Mouse (Mus musculus) cerebellum, postnatal 25 days (tissue): Measurements from ENCODE around the gene Grin2a.
A peak's percentile ranks its signal among the peaks of the same experiment; 100 is the strongest.

Experiments used
- DNase-seq, 2 experiments: peaks; one replicate each; pipeline ENCODE4 v3.0.0; 2021; ENCODE audit warnings: mixed read lengths in 2 of 2

Gene Grin2a

DNA sequence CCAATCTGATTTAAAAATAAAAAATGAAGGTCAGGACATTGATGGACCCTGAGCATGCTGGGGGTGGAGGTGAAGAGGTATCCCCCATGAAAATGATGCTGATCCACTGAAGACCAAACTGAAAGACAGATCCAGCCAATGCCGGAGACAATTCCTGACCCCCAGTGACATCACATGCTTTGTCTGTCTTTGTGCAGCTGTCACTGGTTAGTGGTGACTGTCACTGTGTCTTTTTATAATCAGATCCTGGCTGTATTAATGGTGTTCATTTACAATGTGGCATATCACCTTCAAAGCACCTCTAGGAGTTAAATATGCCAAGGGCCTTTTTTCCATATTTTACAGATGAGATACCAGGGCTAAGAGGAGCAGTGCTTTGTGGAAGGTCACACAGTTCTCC lies 32.9 kb downstream of the Grin2a start:
- no peak for DNase-seq

- peak; percentile 39 to 45 for DNase-seq
These were observed 36.0 kb downstream of the Grin2a start for GRCm38 (mm10) chr16:9959340-9959739.

DNA sequence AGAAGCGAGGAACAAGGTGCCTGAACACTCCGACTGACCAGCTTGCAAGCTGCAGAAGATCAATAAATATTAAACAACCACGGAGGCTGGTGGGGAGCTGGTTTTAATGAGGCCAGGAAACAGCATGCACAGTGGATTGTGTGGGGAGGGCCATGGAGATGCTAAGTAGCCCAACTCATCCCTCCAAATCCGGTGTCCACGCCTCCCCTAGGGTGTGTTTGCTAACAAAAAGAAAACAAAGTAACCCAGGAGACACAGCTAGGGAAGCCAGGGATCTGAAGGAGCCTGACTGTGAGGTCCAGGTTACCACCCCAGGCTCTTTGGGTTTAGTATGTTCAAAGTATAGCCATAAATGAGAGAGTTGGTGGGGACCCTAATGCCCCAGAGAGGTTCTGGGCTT lies 41.1 kb downstream of the Grin2a start:
- no peak for DNase-seq

GRCm38 (mm10) chr16:9953396-9953831 lies 41.9 kb downstream of the Grin2a start:
- DNase-seq: no peak

- no peak for DNase-seq
These were observed 46.1 kb downstream of the Grin2a start for GRCm38 (mm10) chr16:9949250-9949649.

GRCm38 (mm10) chr16:9947430-9947829 lies 47.9 kb downstream of the Grin2a start:
- DNase-seq: no peak

GRCm38 (mm10) chr16:9944836-9945235 lies 50.5 kb downstream of the Grin2a start:
- DNase-seq: no peak

- DNase-seq: peak; percentile 67 to 69
These were observed 53.9 kb downstream of the Grin2a start for GRCm38 (mm10) chr16:9941306-9941930.

DNA sequence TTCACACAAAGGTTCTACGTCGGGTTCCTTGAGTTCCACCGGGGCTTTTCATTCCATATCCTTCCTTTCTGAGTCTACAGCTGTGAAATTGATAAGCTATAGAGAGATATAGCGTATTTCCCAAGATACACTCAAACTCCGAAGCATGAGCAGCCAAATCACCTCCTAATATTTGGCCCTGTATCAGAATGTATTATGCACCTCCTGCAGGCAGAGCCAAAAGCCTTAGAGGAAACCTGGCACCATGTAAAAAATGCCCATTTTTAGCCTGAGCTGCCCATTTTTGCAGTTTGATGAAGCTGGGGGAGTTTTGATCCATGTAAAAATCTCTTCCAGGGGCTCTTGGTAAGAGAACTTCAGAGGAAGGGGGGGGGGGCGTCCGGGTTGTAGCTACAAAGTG lies 54.6 kb downstream of the Grin2a start:
- DNase-seq: peak; percentile 53 to 55

- DNase-seq: peak in 1 of 2 experiments; percentile 5
These were observed 84.7 kb downstream of the Grin2a start for GRCm38 (mm10) chr16:9910672-9911071.

DNA sequence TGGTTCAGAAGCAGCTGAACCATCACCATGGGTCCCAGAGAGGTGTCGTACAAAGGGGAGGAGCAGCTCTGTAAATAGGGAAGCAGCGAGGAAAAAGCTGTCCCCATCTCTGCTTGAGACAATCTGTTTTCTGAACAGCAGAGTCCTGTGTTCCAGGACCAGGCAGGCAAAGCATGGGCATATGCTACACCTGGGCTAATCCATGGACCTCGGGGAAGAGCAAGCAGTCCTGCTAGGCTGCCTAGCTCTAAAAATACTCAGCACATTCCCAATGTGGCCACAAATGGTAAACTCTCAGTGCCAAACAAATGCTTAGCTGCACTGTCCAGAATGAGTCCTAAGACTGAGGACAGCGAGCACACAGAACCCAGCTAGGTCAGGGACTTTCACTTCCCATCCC lies 86.1 kb downstream of the Grin2a start:
- DNase-seq: peak; percentile 71 to 76

DNA sequence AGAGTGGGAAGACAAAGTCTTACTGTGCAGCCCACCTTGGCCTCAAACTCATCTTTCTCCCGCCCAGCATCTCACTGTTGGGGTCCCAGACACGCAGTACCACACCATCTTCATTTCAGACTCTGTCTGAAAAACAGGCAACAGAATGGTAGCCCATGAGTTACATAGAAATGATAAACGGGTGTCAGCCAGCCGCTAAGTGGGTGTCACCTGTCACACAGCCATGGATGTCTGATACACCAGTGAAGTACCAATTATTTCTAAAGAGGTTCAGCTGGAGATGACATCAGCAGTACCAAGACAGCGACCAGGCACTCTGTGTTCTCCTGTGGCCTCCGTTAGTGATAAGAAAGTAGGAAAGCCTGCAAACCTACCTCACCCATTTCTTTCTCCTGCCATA lies 90.9 kb downstream of the Grin2a start:
- no peak for DNase-seq

- peak; percentile 81 to 88 for DNase-seq
These were observed 92.5 kb downstream of the Grin2a start for GRCm38 (mm10) chr16:9902680-9903463.

DNA sequence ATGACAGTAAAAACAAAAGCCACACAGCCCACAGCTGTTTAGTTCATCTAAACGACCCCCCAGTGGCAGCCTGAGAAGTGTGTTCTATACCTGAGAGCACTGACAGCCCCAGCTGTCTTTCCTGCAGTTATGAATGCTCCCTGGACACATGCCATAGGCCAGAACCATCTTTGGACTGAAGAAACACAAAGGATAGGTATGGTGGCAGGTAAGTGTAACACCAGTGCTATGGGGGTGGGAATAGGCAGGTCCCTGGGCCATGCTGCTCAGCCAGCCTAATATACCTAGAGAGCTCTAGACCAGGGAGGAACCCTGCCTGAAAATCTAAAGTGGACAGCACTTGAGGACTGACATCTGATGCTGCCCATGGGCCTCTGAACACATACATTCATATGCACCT lies 93.9 kb downstream of the Grin2a start:
- peak in 1 of 2 experiments; percentile 34 for DNase-seq

DNA sequence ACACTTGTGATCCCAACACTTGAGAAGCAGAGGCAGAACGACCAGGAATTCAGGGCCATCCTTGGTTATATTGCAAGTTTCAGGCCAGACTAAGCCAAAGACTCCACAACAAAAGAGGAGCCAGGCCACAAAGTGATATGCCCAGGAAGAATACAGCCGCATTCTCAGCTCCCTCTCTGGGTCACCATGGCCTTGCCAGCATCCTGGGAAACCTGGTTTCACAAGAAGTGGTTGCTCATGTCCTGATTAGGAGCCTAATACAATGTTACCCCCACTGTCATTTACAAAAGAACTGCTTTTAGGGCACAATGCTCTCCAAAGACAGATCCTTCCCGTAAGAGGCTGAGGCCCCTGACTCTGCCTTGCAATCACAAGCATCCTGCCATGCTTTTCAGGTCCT lies 94.4 kb downstream of the Grin2a start:
- no peak for DNase-seq

GRCm38 (mm10) chr16:9900196-9900595 lies 95.2 kb downstream of the Grin2a start:
- DNase-seq: peak; percentile 45 to 58

DNA sequence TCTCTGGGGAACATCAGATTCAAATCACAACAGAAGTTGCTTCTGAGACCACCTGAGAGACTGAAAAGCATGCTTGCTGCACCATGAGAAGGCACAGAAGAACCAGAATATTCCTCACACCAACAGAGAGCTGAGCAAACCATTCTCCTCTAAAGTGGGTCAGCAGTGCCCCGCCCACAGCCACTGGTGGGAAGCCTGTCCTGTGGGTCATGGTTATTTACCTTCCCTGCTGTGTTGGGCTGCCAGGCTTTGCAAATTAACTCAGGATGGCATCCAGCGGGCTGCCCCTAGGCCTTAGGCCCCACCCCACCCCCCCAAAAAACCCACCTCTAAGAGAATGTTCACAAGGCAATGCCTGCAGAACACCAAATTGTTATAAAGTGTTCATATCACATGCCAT lies 96.2 kb downstream of the Grin2a start:
- no peak for DNase-seq

DNA sequence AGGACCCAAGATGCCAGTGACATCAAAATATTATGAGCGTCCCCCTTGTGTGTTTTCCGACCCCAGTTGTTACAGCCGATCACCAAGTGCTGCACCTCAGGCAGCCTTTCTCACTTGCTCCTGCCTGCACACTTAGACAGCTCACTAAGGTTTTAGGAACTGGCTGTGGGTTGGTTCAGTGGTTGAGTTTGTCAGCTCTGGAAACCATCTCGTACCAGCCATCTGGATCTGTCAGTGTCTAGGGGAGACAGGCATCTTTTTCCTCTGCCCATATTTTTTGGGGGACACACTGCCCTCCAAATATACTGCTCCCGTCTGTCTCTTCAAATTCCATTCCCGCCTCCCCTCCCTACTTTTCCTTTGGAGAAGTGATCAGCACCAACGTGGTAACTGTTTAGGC lies 99.8 kb downstream of the Grin2a start:
- DNase-seq: no peak

DNA sequence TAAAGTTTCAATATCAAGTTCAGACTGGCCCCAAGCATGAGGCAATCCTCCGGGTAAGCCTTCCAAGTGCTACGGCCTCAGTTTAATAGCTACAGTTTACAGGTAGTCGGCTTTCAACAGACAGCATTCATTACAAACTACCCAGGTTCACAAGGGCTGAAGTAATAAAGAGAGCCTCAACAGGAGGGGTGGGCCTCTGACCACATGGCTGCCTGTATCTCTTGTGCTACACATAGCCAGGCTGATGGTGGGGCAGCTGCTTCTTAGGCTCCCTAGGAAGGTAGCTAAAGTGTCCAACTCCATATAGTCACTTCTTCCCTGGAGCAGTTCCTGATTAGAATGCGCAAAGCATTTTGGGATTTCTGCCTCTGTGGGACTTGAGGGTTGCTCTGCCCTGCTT lies 109.2 kb downstream of the Grin2a start:
- DNase-seq: no peak

GRCm38 (mm10) chr16:9884141-9884540 lies 111.2 kb downstream of the Grin2a start:
- no peak for DNase-seq

DNA sequence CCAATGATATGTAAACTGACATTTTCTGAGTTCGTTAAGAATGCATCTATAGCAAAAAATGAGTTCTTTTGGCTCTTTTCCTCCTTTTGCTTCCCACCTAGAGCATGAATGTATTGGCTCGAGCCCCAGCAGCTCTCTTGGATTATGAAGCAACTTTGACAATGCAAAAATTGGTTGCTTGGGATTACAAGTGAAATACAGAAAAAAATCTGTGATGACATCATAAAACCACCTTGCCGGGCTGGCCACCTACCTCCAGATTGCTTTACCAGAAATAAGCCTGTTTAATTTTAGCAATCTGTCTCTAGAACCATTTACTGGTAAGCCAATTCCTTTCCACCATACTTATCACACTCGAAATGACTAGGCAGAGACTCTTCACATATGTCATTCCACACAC lies 112.9 kb downstream of the Grin2a start:
- no peak for DNase-seq

- DNase-seq: peak in 1 of 2 experiments; percentile 64
These were observed 122.4 kb downstream of the Grin2a start for GRCm38 (mm10) chr16:9873001-9873400.

DNA sequence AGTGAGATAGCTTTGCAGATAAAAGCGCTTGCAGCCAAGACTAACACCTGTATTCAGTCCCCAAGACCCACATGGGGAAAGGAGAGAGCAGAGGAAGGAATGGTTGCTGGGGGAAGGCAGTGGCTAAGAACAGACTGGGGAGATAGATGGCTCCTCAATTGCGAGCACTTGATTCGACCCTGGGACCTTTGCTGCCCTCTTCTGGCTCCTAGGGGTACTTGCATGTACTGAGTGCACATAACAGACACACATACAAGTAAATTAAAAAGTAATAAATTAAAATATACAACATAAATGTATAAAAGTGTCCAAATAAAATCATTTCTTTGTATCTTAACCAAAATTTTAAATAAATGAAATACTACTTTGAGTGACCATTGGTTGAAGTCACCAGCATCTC lies 129.7 kb downstream of the Grin2a start:
- DNase-seq: no peak

GRCm38 (mm10) chr16:9865039-9865438 lies 130.3 kb downstream of the Grin2a start:
- no peak for DNase-seq
